Mouse (Mus musculus): ENCODE measurements at regions not wholly inside any gene's neighbourhood (a gene's known extent, or its start where the extent isn't known, plus 50 kb on each side); places are given as distances from the start of the nearest gene placed in this dataset.

GRCm38 (mm10) chr3:50976141-50976780 is 248.0 kb upstream of the Noct start:
- Histone ChIP-seq H3K27me3 (ENCODE audit: insufficient read depth, low read length) (no peaks in the 10 kb centered on the region), H3K36me3 (replicated peaks) (no peaks in the 10 kb centered on the region), H3K9me3 (replicated peaks) (no peaks in the 10 kb centered on the region), H3K4me3 (ENCODE audit: low read depth, low read length) (no peak overlapping the region), H3K4me1 (ENCODE audit: insufficient read depth, low read depth, low read length) (no peaks in the 10 kb centered on the region)
- DNase-seq (ENCODE audit: low spot score) (no peak), ATAC-seq (ENCODE audit: extremely low read depth, insufficient number of reproducible peaks, low FRiP score, poor library complexity, severe bottlenecking) (no peak)
- TF ChIP-seq POLR2AphosphoS5 (IDR thresholded peaks at IDR 0.05; ENCODE audit: insufficient replicate concordance, low read depth, low read length) (no peak), GATA1 (IDR thresholded peaks at IDR 0.05; ENCODE audit: borderline replicate concordance, low read length) (no peak), TAL1 (conservative IDR thresholded peaks at IDR 0.05; ENCODE audit: low read depth, low read length) (no peak), CTCF (IDR thresholded peaks at IDR 0.05; ENCODE audit: low read depth, low read length) (no peak), GATA2 (IDR thresholded peaks at IDR 0.05; ENCODE audit: borderline replicate concordance, low read depth, low read length) (no peak)

GRCm38 (mm10) chr3:50976818-50977217 is 247.4 kb upstream of the Noct start:
- no peak overlapping the region for H3K4me3 ChIP-seq (ENCODE audit: low read depth, low read length)
- H3K9me3 ChIP-seq (replicated peaks), result no peaks in the 10 kb centered on the region
- DNase-seq (ENCODE audit: low spot score) (no peak), ATAC-seq (ENCODE audit: extremely low read depth, insufficient number of reproducible peaks, low FRiP score, poor library complexity, severe bottlenecking) (no peak)
- TF ChIP-seq TAL1 (conservative IDR thresholded peaks at IDR 0.05; ENCODE audit: low read depth, low read length), result no peak
- TF ChIP-seq POLR2AphosphoS5 (IDR thresholded peaks at IDR 0.05; ENCODE audit: insufficient replicate concordance, low read depth, low read length), result no peak
- no peak for TF ChIP-seq CTCF (IDR thresholded peaks at IDR 0.05; ENCODE audit: low read depth, low read length)
- no peak for TF ChIP-seq GATA1 (IDR thresholded peaks at IDR 0.05; ENCODE audit: borderline replicate concordance, low read length)
- TF ChIP-seq GATA2 (IDR thresholded peaks at IDR 0.05; ENCODE audit: borderline replicate concordance, low read depth, low read length), result no peak
- H3K4me1 ChIP-seq (ENCODE audit: insufficient read depth, low read depth, low read length), result no peaks in the 10 kb centered on the region
- no peaks in the 10 kb centered on the region for H3K27me3 ChIP-seq (ENCODE audit: insufficient read depth, low read length)
- H3K36me3 ChIP-seq (replicated peaks), result no peaks in the 10 kb centered on the region

- no peak for ATAC-seq (ENCODE audit: extremely low read depth, insufficient number of reproducible peaks, low FRiP score, poor library complexity, severe bottlenecking)
- no peak for DNase-seq (ENCODE audit: low spot score)
- TF ChIP-seq POLR2AphosphoS5 (IDR thresholded peaks at IDR 0.05; ENCODE audit: insufficient replicate concordance, low read depth, low read length) (no peak), CTCF (IDR thresholded peaks at IDR 0.05; ENCODE audit: low read depth, low read length) (no peak), GATA2 (IDR thresholded peaks at IDR 0.05; ENCODE audit: borderline replicate concordance, low read depth, low read length) (no peak), TAL1 (conservative IDR thresholded peaks at IDR 0.05; ENCODE audit: low read depth, low read length) (no peak), GATA1 (IDR thresholded peaks at IDR 0.05; ENCODE audit: borderline replicate concordance, low read length) (no peak)
Measured at GRCm38 (mm10) chr3:50978636-50979035, 245.6 kb upstream of the Noct start.

GRCm38 (mm10) chr3:50979592-50979991 is 244.7 kb upstream of the Noct start:
- H3K4me3 ChIP-seq (ENCODE audit: low read depth, low read length), result no peak overlapping the region
- DNase-seq (ENCODE audit: low spot score) (no peak), ATAC-seq (ENCODE audit: extremely low read depth, insufficient number of reproducible peaks, low FRiP score, poor library complexity, severe bottlenecking) (no peak)
- no peaks in the 10 kb centered on the region for H3K27me3 ChIP-seq (ENCODE audit: insufficient read depth, low read length)
- H3K36me3 ChIP-seq (replicated peaks), result no peaks in the 10 kb centered on the region
- TF ChIP-seq GATA2 (IDR thresholded peaks at IDR 0.05; ENCODE audit: borderline replicate concordance, low read depth, low read length) (no peak), GATA1 (IDR thresholded peaks at IDR 0.05; ENCODE audit: borderline replicate concordance, low read length) (no peak), CTCF (IDR thresholded peaks at IDR 0.05; ENCODE audit: low read depth, low read length) (no peak), TAL1 (conservative IDR thresholded peaks at IDR 0.05; ENCODE audit: low read depth, low read length) (no peak), POLR2AphosphoS5 (IDR thresholded peaks at IDR 0.05; ENCODE audit: insufficient replicate concordance, low read depth, low read length) (no peak)
- H3K4me1 ChIP-seq (ENCODE audit: insufficient read depth, low read depth, low read length), result no peaks in the 10 kb centered on the region
- no peaks in the 10 kb centered on the region; the same call in 1 of the 2 replicates for H3K9me3 ChIP-seq (replicated peaks)

More at GRCm38 (mm10) chr3:50978636-50979035, 245.6 kb upstream of the Noct start:
- no peak overlapping the region for H3K4me3 ChIP-seq (ENCODE audit: low read depth, low read length)
- no peaks in the 10 kb centered on the region for H3K9me3 ChIP-seq (replicated peaks)
- no peaks in the 10 kb centered on the region for H3K27me3 ChIP-seq (ENCODE audit: insufficient read depth, low read length)
- no peaks in the 10 kb centered on the region for H3K4me1 ChIP-seq (ENCODE audit: insufficient read depth, low read depth, low read length)
- no peaks in the 10 kb centered on the region for H3K36me3 ChIP-seq (replicated peaks)

- ATAC-seq (ENCODE audit: extremely low read depth, insufficient number of reproducible peaks, low FRiP score, poor library complexity, severe bottlenecking) (no peak), DNase-seq (ENCODE audit: low spot score) (no peak)
- no peaks in the 10 kb centered on the region for H3K36me3 ChIP-seq (replicated peaks)
- no peaks in the 10 kb centered on the region; the same call in 1 of the 2 replicates for H3K9me3 ChIP-seq (replicated peaks)
- H3K4me1 ChIP-seq (ENCODE audit: insufficient read depth, low read depth, low read length), result no peaks in the 10 kb centered on the region
- no peak overlapping the region for H3K4me3 ChIP-seq (ENCODE audit: low read depth, low read length)
- H3K27me3 ChIP-seq (ENCODE audit: insufficient read depth, low read length), result no peaks in the 10 kb centered on the region
- TF ChIP-seq CTCF (IDR thresholded peaks at IDR 0.05; ENCODE audit: low read depth, low read length) (no peak), GATA1 (IDR thresholded peaks at IDR 0.05; ENCODE audit: borderline replicate concordance, low read length) (no peak), POLR2AphosphoS5 (IDR thresholded peaks at IDR 0.05; ENCODE audit: insufficient replicate concordance, low read depth, low read length) (no peak), TAL1 (conservative IDR thresholded peaks at IDR 0.05; ENCODE audit: low read depth, low read length) (no peak), GATA2 (IDR thresholded peaks at IDR 0.05; ENCODE audit: borderline replicate concordance, low read depth, low read length) (no peak)
Measured at GRCm38 (mm10) chr3:50981751-50982150, 242.5 kb upstream of the Noct start.

- no peaks in the 10 kb centered on the region for H3K4me1 ChIP-seq (ENCODE audit: insufficient read depth, low read depth, low read length)
- no peaks in the 10 kb centered on the region; the same call in 1 of the 2 replicates for H3K9me3 ChIP-seq (replicated peaks)
- H3K4me3 ChIP-seq (ENCODE audit: low read depth, low read length), result no peak overlapping the region
- H3K27me3 ChIP-seq (ENCODE audit: insufficient read depth, low read length), result no peaks in the 10 kb centered on the region
- TF ChIP-seq CTCF (IDR thresholded peaks at IDR 0.05; ENCODE audit: low read depth, low read length), result no peak
- no peak for TF ChIP-seq POLR2AphosphoS5 (IDR thresholded peaks at IDR 0.05; ENCODE audit: insufficient replicate concordance, low read depth, low read length)
- TF ChIP-seq GATA1 (IDR thresholded peaks at IDR 0.05; ENCODE audit: borderline replicate concordance, low read length), result no peak
- TF ChIP-seq TAL1 (conservative IDR thresholded peaks at IDR 0.05; ENCODE audit: low read depth, low read length), result no peak
- no peak for TF ChIP-seq GATA2 (IDR thresholded peaks at IDR 0.05; ENCODE audit: borderline replicate concordance, low read depth, low read length)
- no peaks in the 10 kb centered on the region for H3K36me3 ChIP-seq (replicated peaks)
- DNase-seq (ENCODE audit: low spot score), result no peak
- no peak for ATAC-seq (ENCODE audit: extremely low read depth, insufficient number of reproducible peaks, low FRiP score, poor library complexity, severe bottlenecking)
Measured at GRCm38 (mm10) chr3:50982649-50983048, 241.6 kb upstream of the Noct start.
